Mouse (Mus musculus): ENCODE data around the gene Hoxd13. TPM values are rescaled to one million over a fixed set of nuclear protein-coding genes. Genes with fewer than 3 reads are reported as not detected.

Hoxd13 gene
- polyA plus RNA-seq, 1 experiment from 2014 or later, result not detected

DNA sequence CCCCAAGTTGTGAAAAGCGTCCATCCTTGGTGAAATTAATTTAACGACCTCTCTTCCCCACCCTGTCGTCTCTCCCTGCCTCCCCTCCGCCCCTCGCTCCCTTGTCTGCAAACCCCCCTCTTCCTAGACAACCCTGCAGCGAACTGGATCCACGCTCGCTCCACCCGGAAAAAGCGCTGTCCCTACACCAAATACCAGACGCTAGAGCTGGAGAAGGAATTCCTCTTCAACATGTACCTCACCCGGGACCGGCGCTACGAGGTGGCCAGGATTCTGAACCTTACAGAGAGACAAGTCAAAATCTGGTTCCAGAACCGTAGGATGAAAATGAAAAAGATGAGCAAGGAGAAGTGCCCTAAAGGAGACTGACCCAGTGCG lies 30.9 kb downstream of the Hoxd13 start:
- H3K4me2 ChIP-seq (ENCODE audit: low read length), result no peak overlapping the region
- WGBS, result 3% methylated on average over 17 of the region's 17 CpGs
- peaks cover 99% of the 10 kb centered on the region for H3K27me3 ChIP-seq (ENCODE audit: control insufficient read depth, insufficient read depth, low read length)
- no peak overlapping the region for H3K4me3 ChIP-seq (ENCODE audit: control insufficient read depth in 1 of 2, insufficient read depth in 1 of 2, low read depth in 1 of 2, low read length in 2 of 2)
- H3K9ac ChIP-seq (ENCODE audit: low read length), result no peak overlapping the region
- H3K4me1 ChIP-seq (ENCODE audit: control insufficient read depth in 2 of 2, insufficient read depth in 2 of 2, low read length in 2 of 2), result peaks cover 0 to 7% of the 10 kb centered on the region in 2 experiments; a peak in 2 of 4 replicates
- H3K27ac ChIP-seq (replicated peaks in 1 of 2; ENCODE audit: control insufficient read depth in 1 of 2, insufficient read depth in 1 of 2, low read depth in 2 of 2, low read length in 2 of 2), result no peak overlapping the region
- H3K36me3 ChIP-seq (ENCODE audit: control insufficient read depth, insufficient read depth, low read length), result no peaks in the 10 kb centered on the region
- H3K9me3 ChIP-seq (ENCODE audit: control insufficient read depth, low read length), result no peaks in the 10 kb centered on the region
- no peak for ATAC-seq (ENCODE audit: insufficient number of reproducible peaks, insufficient read depth, low FRiP score, low read depth)

DNA sequence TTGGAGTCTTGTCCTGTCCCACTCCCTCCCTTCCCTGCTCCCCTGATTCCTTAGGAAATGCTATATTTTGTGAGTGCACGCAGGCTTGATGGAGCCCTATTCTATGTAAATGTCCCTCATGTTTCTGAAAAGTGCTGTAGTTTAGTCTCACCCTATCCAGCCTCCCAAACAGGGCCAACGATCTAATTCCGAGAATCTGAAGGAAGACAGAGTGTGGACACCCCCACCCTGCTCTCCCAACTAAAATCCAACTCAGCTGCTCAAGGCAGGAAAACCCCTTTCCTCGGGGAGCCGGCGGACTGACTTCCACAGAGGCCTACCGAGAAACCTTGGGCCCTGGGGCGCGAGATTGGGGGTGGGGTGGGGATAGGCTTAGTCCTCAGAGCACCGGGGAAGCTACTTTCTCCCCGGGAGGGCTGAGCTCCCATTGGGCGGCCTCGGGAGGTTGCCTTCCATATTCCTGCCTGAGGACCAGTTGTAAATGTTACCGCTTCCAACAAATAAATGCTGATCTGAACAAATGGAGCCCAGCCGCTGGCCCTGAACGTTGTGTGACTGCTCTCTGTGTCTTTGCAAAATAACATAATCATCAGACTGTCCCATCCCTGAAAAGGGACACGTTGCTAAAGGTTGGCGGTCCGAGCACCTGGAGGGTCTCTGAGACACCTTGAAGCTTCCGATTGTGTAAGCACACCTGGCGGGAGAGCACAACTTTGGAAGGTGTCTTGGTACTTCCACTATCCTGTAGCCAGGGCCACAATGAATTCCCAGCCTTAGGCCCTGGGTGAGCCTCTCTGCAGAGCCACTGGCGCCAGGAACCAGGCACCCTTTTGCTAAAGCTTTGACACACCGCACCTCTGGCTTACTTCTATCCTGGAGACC lies 31.8 kb downstream of the Hoxd13 start:
- peaks cover 99% of the 10 kb centered on the region for H3K27me3 ChIP-seq (ENCODE audit: control insufficient read depth, insufficient read depth, low read length)
- H3K9ac ChIP-seq (ENCODE audit: low read length), result no peak overlapping the region
- no peak overlapping the region for H3K4me3 ChIP-seq (ENCODE audit: control insufficient read depth in 1 of 2, insufficient read depth in 1 of 2, low read depth in 1 of 2, low read length in 2 of 2)
- no peaks in the 10 kb centered on the region for H3K9me3 ChIP-seq (ENCODE audit: control insufficient read depth, low read length)
- H3K4me2 ChIP-seq (ENCODE audit: low read length), result no peak overlapping the region
- no peak overlapping the region for H3K27ac ChIP-seq (replicated peaks in 1 of 2; ENCODE audit: control insufficient read depth in 1 of 2, insufficient read depth in 1 of 2, low read depth in 2 of 2, low read length in 2 of 2)
- 3% methylated on average over 23 of the region's 23 CpGs for WGBS
- no peaks in the 10 kb centered on the region for H3K36me3 ChIP-seq (ENCODE audit: control insufficient read depth, insufficient read depth, low read length)
- no peak for ATAC-seq (ENCODE audit: insufficient number of reproducible peaks, insufficient read depth, low FRiP score, low read depth)
- H3K4me1 ChIP-seq (ENCODE audit: control insufficient read depth in 2 of 2, insufficient read depth in 2 of 2, low read length in 2 of 2), result peaks cover 0 to 11% of the 10 kb centered on the region in 2 experiments; a peak in 3 of 4 replicates

DNA sequence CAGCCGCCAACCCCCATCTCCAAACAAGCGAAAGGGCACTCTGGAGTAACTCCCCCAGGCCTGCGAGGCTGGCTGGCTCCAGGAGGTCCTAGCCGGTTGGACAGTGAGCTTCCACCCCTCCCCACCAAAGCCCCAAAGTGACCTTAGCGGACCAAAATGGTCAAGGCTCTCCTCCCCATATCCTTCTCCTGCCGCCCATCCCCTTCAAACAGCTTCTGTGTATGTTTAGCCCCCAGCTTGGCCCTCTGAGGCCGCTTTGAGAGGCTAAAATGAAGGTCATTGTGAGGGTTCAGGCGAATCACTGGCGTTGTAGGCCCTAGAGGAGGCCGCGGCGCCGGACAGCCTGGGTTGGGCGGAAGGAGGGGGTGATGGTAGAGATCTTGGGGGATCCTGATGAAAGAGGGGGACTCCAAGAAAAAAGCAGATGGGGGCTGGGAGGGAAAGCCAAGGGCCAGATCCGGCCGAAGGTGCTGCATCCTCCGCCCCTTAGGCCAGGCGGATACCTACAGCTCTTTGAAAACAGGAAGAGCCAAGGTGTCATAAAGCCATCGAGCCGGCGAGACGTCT lies 32.5 kb downstream of the Hoxd13 start:
- WGBS, result 6% methylated on average over 22 of the region's 22 CpGs
- Histone ChIP-seq H3K4me2 (ENCODE audit: low read length) (no peak overlapping the region), H3K27me3 (ENCODE audit: control insufficient read depth, insufficient read depth, low read length) (peaks cover 98% of the 10 kb centered on the region), H3K9me3 (ENCODE audit: control insufficient read depth, low read length) (no peaks in the 10 kb centered on the region), H3K4me1 (ENCODE audit: control insufficient read depth in 2 of 2, insufficient read depth in 2 of 2, low read length in 2 of 2) (peaks cover 0 to 19% of the 10 kb centered on the region in 2 experiments; a peak in 3 of 4 replicates), H3K4me3 (ENCODE audit: control insufficient read depth in 1 of 2, insufficient read depth in 1 of 2, low read depth in 1 of 2, low read length in 2 of 2) (no peak overlapping the region), H3K9ac (ENCODE audit: low read length) (no peak overlapping the region), H3K36me3 (ENCODE audit: control insufficient read depth, insufficient read depth, low read length) (no peaks in the 10 kb centered on the region), H3K27ac (replicated peaks in 1 of 2; ENCODE audit: control insufficient read depth in 1 of 2, insufficient read depth in 1 of 2, low read depth in 2 of 2, low read length in 2 of 2) (no peak overlapping the region)
- ATAC-seq (ENCODE audit: insufficient number of reproducible peaks, insufficient read depth, low FRiP score, low read depth), result no peak

DNA sequence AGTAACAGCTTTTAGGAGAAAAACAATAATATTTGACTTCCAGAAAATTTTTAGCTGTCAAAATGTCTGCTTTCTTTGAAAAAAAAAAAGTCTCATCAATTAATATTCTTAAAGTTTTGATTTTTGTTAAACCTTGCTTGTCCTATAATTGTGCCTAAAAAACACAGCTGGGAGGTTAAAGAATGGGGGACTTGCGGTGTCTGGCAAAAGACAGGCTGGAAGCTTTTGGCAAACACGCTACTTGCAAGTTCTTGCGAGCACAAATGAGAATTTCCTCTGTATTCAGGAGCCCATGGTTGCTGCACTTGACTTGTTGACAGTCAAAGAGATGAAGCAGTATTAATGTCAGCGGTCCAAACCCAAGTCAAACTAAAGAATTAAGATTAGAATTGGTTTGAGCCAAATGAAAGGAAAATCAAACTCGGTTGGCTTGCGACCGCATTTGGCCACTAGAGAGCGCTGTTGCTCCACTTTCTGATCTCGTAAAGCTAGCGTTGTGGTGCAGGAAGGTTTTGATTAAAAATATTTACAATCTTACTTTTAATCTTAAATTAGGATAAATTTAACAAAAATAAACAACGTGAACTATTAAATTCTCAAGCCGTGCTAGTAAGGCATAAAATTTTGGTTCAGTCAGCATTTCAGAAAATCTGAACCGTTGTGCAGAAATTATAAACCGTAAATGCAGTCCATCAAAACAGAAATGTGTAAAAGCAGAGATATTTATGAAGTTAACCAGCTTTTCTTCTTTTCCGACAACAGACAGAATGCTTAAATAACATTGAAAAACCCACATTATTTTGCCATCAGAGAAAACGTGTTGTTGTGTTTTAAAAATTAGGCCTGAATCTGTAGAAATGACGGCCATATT lies 34.1 kb downstream of the Hoxd13 start:
- H3K9ac ChIP-seq (ENCODE audit: low read length), result no peak overlapping the region
- H3K4me3 ChIP-seq (ENCODE audit: control insufficient read depth in 1 of 2, insufficient read depth in 1 of 2, low read depth in 1 of 2, low read length in 2 of 2), result no peak overlapping the region
- ATAC-seq (ENCODE audit: insufficient number of reproducible peaks, insufficient read depth, low FRiP score, low read depth), result no peak
- peaks cover 0 to 20% of the 10 kb centered on the region in 2 experiments; a peak in 3 of 4 replicates for H3K4me1 ChIP-seq (ENCODE audit: control insufficient read depth in 2 of 2, insufficient read depth in 2 of 2, low read length in 2 of 2)
- no peak overlapping the region for H3K27ac ChIP-seq (replicated peaks in 1 of 2; ENCODE audit: control insufficient read depth in 1 of 2, insufficient read depth in 1 of 2, low read depth in 2 of 2, low read length in 2 of 2)
- H3K4me2 ChIP-seq (ENCODE audit: low read length), result no peak overlapping the region
- 14% methylated on average over 17 of the region's 17 CpGs for WGBS
- peaks cover 98% of the 10 kb centered on the region for H3K27me3 ChIP-seq (ENCODE audit: control insufficient read depth, insufficient read depth, low read length)
- H3K9me3 ChIP-seq (ENCODE audit: control insufficient read depth, low read length), result no peaks in the 10 kb centered on the region
- H3K36me3 ChIP-seq (ENCODE audit: control insufficient read depth, insufficient read depth, low read length), result no peaks in the 10 kb centered on the region

DNA sequence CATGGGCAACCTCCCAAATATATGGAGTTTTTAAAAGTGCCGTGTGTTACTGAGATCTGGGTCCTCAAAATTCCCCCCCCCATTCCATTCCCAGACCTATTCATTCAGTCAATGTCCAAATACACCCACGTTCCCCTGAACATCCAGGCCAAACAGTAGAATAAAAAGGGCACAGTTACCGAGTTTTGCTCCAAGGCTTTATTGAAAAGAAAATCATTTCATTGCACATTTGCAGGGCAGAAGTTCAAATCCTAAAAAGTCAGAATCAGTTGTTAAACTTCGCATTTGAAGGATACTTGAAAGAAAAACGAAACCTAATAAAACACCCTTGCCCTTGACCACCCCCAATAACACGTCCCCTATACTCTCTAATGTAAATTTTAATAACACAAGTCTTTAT lies 34.7 kb downstream of the Hoxd13 start:
- H3K4me2 ChIP-seq (ENCODE audit: low read length), result no peak overlapping the region
- 19% methylated on average over 6 of the region's 6 CpGs for whole genome bisulfite sequencing
- H3K9me3 ChIP-seq (ENCODE audit: control insufficient read depth, low read length), result no peaks in the 10 kb centered on the region
- no peak overlapping the region for H3K9ac ChIP-seq (ENCODE audit: low read length)
- no peaks in the 10 kb centered on the region for H3K36me3 ChIP-seq (ENCODE audit: control insufficient read depth, insufficient read depth, low read length)
- no peak overlapping the region for H3K4me3 ChIP-seq (ENCODE audit: control insufficient read depth in 1 of 2, insufficient read depth in 1 of 2, low read depth in 1 of 2, low read length in 2 of 2)
- ATAC-seq (ENCODE audit: insufficient number of reproducible peaks, insufficient read depth, low FRiP score, low read depth), result no peak
- H3K27me3 ChIP-seq (ENCODE audit: control insufficient read depth, insufficient read depth, low read length), result peaks cover 98% of the 10 kb centered on the region
- H3K4me1 ChIP-seq (ENCODE audit: control insufficient read depth in 2 of 2, insufficient read depth in 2 of 2, low read length in 2 of 2), result peaks cover 0 to 18% of the 10 kb centered on the region in 2 experiments; a peak in 3 of 4 replicates
- H3K27ac ChIP-seq (replicated peaks in 1 of 2; ENCODE audit: control insufficient read depth in 1 of 2, insufficient read depth in 1 of 2, low read depth in 2 of 2, low read length in 2 of 2), result no peak overlapping the region

DNA sequence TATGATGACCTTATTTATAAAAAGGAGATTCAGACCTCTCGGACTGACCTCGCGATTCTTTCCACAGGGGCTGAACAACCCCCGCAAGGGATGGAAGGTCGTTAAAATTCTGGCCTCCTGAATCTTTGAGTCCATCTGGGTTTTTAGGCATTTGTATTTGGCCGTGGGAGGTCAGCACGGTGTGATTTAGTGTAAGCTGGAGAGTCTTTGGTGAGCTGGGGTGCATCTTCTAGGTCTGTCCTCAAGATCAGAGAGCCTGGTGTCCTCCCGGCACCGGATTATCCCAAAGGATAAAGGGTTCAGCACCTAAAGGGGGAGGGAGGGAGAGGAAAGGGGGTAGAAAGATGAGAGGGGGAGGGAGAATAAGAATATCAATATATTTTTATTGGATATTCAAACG lies 35.2 kb downstream of the Hoxd13 start:
- Histone ChIP-seq H3K36me3 (ENCODE audit: control insufficient read depth, insufficient read depth, low read length) (no peaks in the 10 kb centered on the region), H3K9me3 (ENCODE audit: control insufficient read depth, low read length) (no peaks in the 10 kb centered on the region), H3K4me2 (ENCODE audit: low read length) (no peak overlapping the region), H3K4me1 (ENCODE audit: control insufficient read depth in 2 of 2, insufficient read depth in 2 of 2, low read length in 2 of 2) (peaks cover 0 to 13% of the 10 kb centered on the region in 2 experiments; a peak in 3 of 4 replicates), H3K27me3 (ENCODE audit: control insufficient read depth, insufficient read depth, low read length) (peaks cover 98% of the 10 kb centered on the region), H3K27ac (replicated peaks in 1 of 2; ENCODE audit: control insufficient read depth in 1 of 2, insufficient read depth in 1 of 2, low read depth in 2 of 2, low read length in 2 of 2) (no peak overlapping the region), H3K9ac (ENCODE audit: low read length) (no peak overlapping the region), H3K4me3 (ENCODE audit: control insufficient read depth in 1 of 2, insufficient read depth in 1 of 2, low read depth in 1 of 2, low read length in 2 of 2) (no peak overlapping the region)
- ATAC-seq (ENCODE audit: insufficient number of reproducible peaks, insufficient read depth, low FRiP score, low read depth), result no peak
- 5% methylated on average over 10 of the region's 10 CpGs for WGBS

DNA sequence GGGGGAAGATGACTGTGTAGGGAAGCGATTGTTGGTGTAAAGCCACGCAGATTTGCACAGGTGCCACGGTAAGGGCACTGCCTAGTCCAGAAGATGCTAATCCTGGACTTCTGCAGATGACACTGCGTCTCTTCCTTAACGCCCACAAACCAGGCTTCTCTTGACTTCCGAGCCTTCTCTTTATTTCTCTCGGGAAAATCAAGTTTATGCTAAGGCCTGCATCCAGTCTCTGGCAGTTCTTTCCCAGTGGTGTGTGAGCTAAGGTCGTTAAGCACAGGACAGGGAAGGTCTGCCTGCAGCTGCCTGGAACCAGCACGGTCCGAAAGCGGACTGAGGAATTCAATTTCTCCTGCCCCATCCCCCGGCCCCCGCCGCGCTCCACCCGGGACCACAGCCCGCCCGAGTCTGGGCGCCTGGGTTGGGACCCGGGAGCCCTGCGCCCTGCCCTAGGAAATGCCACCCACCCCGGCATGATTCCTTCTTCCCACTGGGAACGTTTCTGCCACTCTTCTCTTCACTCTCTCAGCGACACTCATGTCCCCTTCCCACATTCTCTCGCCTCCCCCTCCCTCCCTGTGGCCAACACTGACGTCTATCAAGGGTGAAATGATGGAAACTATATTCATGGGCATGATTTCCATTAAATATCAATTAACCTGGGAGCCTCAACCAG lies 35.7 kb downstream of the Hoxd13 start:
- no peaks in the 10 kb centered on the region for H3K9me3 ChIP-seq (ENCODE audit: control insufficient read depth, low read length)
- WGBS, result 1% methylated on average over 26 of the region's 26 CpGs
- peaks cover 0 to 13% of the 10 kb centered on the region in 2 experiments; a peak in 2 of 4 replicates for H3K4me1 ChIP-seq (ENCODE audit: control insufficient read depth in 2 of 2, insufficient read depth in 2 of 2, low read length in 2 of 2)
- no peaks in the 10 kb centered on the region for H3K36me3 ChIP-seq (ENCODE audit: control insufficient read depth, insufficient read depth, low read length)
- peaks cover 98% of the 10 kb centered on the region for H3K27me3 ChIP-seq (ENCODE audit: control insufficient read depth, insufficient read depth, low read length)
- H3K4me2 ChIP-seq (ENCODE audit: low read length), result no peak overlapping the region
- no peak for ATAC-seq (ENCODE audit: insufficient number of reproducible peaks, insufficient read depth, low FRiP score, low read depth)
- no peak overlapping the region for H3K9ac ChIP-seq (ENCODE audit: low read length)
- H3K27ac ChIP-seq (replicated peaks in 1 of 2; ENCODE audit: control insufficient read depth in 1 of 2, insufficient read depth in 1 of 2, low read depth in 2 of 2, low read length in 2 of 2), result no peak overlapping the region
- no peak overlapping the region for H3K4me3 ChIP-seq (ENCODE audit: control insufficient read depth in 1 of 2, insufficient read depth in 1 of 2, low read depth in 1 of 2, low read length in 2 of 2)
